Mouse (Mus musculus) megakaryocyte, adult 5-6 weeks (primary cell): ENCODE results near the gene Rps6ka2. TPM values are rescaled to one million over a fixed set of nuclear protein-coding genes. Genes with fewer than 3 reads are reported as not detected.
A peak's percentile ranks its signal among the peaks of the same experiment; 100 is the strongest.
"Not testable (repeated sequence)": the region's sequence is repeated elsewhere in the genome, so short reads cannot be mapped to it uniquely, and the experiment has no call there.

Experiments
- ATAC-seq: 2 replicates; pipeline ENCODE4 v1.8.0; 2016; ENCODE audit warnings: mild to moderate bottlenecking, inconsistent platforms; ENCODE audit not compliant: poor library complexity, severe bottlenecking
- total RNA-seq, 2 experiments: library from RNA; stranded (forward) in 1 of 2; stranded (reverse) in 1 of 2; fragments of 153-499, 151-499 nt in 1 of 2; fragments of 221-1000, 200-1000 nt in 1 of 2; gene quantifications; 2 replicates each; pipeline versions ENCODE4 v1.2.3 to v1.2.4; 2015 to 2017

Rps6ka2 gene
- total RNA-seq, 2 experiments from 2014 or later, result 5.5 to 5.6 TPM

- no peak for ATAC-seq
Observed at GRCm38 (mm10) chr17:7170304-7171295, 685 bp downstream of the Rps6ka2 start.

GRCm38 (mm10) chr17:7173331-7174028 lies 3.6 kb downstream of the Rps6ka2 start:
- no peak for ATAC-seq

- peak; percentile 55 for ATAC-seq
Observed at GRCm38 (mm10) chr17:7175293-7175692, 5.4 kb downstream of the Rps6ka2 start.

- ATAC-seq, result peak; percentile 79
Observed at GRCm38 (mm10) chr17:7176394-7176793, 6.5 kb downstream of the Rps6ka2 start.

- no peak for ATAC-seq
Observed at GRCm38 (mm10) chr17:7178196-7178595, 8.3 kb downstream of the Rps6ka2 start.

GRCm38 (mm10) chr17:7182187-7182586 lies 12.3 kb downstream of the Rps6ka2 start:
- peak; percentile 62 for ATAC-seq

- not testable (repeated sequence) for ATAC-seq
Observed at GRCm38 (mm10) chr17:7187037-7187436, 17.1 kb downstream of the Rps6ka2 start.

GRCm38 (mm10) chr17:7189425-7189824 lies 19.5 kb downstream of the Rps6ka2 start:
- ATAC-seq, result no peak

GRCm38 (mm10) chr17:7189975-7190374 lies 20.1 kb downstream of the Rps6ka2 start:
- no peak for ATAC-seq

GRCm38 (mm10) chr17:7194140-7194840 lies 24.4 kb downstream of the Rps6ka2 start:
- ATAC-seq, result no peak

GRCm38 (mm10) chr17:7197121-7197925 lies 27.4 kb downstream of the Rps6ka2 start:
- ATAC-seq, result no peak

GRCm38 (mm10) chr17:7204771-7205406 lies 35.0 kb downstream of the Rps6ka2 start:
- ATAC-seq, result no peak

- ATAC-seq, result peak; percentile 96
Observed at GRCm38 (mm10) chr17:7206434-7207145, 36.7 kb downstream of the Rps6ka2 start.

GRCm38 (mm10) chr17:7210648-7211047 lies 40.7 kb downstream of the Rps6ka2 start:
- ATAC-seq, result no peak

GRCm38 (mm10) chr17:7211893-7212292 lies 42.0 kb downstream of the Rps6ka2 start:
- ATAC-seq, result no peak

GRCm38 (mm10) chr17:7213214-7213613 lies 43.3 kb downstream of the Rps6ka2 start:
- ATAC-seq, result no peak

- no peak for ATAC-seq
Observed at GRCm38 (mm10) chr17:7214061-7214460, 44.1 kb downstream of the Rps6ka2 start.

GRCm38 (mm10) chr17:7217791-7218329 lies 47.9 kb downstream of the Rps6ka2 start:
- ATAC-seq, result no peak

GRCm38 (mm10) chr17:7218396-7218795 lies 48.5 kb downstream of the Rps6ka2 start:
- no peak for ATAC-seq
